Mouse (Mus musculus) embryonic facial prominence, embryonic 11.5 days (tissue): Measurements from ENCODE around the gene Ms4a18. TPM values are rescaled to one million over a fixed set of nuclear protein-coding genes. Genes with fewer than 3 reads are reported as not detected.

Experiments
- ATAC-seq: fragments of 200-750 bp; cut with Nextera tagmentation; replicated peaks from 2 replicates; pipeline ENCODE4 v1.8.0; 2017; ENCODE audit warnings: low read depth; ENCODE audit not compliant: insufficient number of reproducible peaks, low FRiP score, low TSS enrichment
- DNase-seq: peaks from one replicate; pipeline ENCODE4 v3.0.0-alpha.2; 2015; ENCODE audit warnings: low spot score
- H3K27ac ChIP-seq: fragments of 300-500 bp; sonication (generic); replicated peaks from 2 replicates; pipeline ENCODE4 v1.5.1; 2014; ENCODE audit warnings: mild to moderate bottlenecking, low read depth, low read length, control low read depth
- H3K27me3 ChIP-seq: fragments of 300-500 bp; sonication (generic); 2 replicates; pipeline ENCODE4 v1.6.1; 2014; ENCODE audit warnings: mild to moderate bottlenecking, low read length, moderate library complexity, mixed read lengths; ENCODE audit not compliant: control insufficient read depth, insufficient read depth
- H3K36me3 ChIP-seq: fragments of 300-500 bp; sonication (generic); replicated peaks from 2 replicates; pipeline ENCODE4 v1.6.1; 2014; ENCODE audit warnings: low read depth, mild to moderate bottlenecking, low read length, moderate library complexity, mixed read lengths; ENCODE audit not compliant: control insufficient read depth, insufficient read depth
- H3K4me1 ChIP-seq: fragments of 300-500 bp; sonication (generic); 2 replicates; pipeline ENCODE4 v1.6.1; 2014; ENCODE audit warnings: low read length, mixed read lengths; ENCODE audit not compliant: control insufficient read depth, insufficient read depth
- H3K4me2 ChIP-seq: fragments of 300-500 bp; sonication (generic); 2 replicates; pipeline ENCODE4 v1.6.1; 2014; ENCODE audit warnings: low read depth, mild to moderate bottlenecking, control low read depth, low read length, moderate library complexity
- H3K4me3 ChIP-seq: fragments of 300-500 bp; sonication (generic); 2 replicates; pipeline ENCODE4 v1.5.1; 2014; ENCODE audit warnings: low read depth, low read length, control low read depth
- H3K9ac ChIP-seq: fragments of 300-500 bp; sonication (generic); replicated peaks from 2 replicates; pipeline ENCODE4 v1.6.1; 2014; ENCODE audit warnings: mild to moderate bottlenecking, control low read depth, low read length
- H3K9me3 ChIP-seq: fragments of 300-500 bp; sonication (generic); replicated peaks from 2 replicates; pipeline ENCODE4 v1.6.1; 2016; ENCODE audit warnings: mild to moderate bottlenecking, low read length, inconsistent platforms, mixed read lengths; ENCODE audit not compliant: control insufficient read depth
- WGBS: fragments of 180-500 bp; shearing (Covaris S2); extraction: QIAGEN DNeasy Blood & Tissue Kit; methylation state at CpG from one replicate; pipeline ENCODE4 v1.1.7; 2014; 5-methylcytosine and 5-hydroxymethylcytosine counted together
- polyA plus RNA-seq: library from polyadenylated mRNA; unstranded; fragments of >200 nt; fragmentation: Nextera tagmentation; extraction: Ambion mirVana; gene quantifications from 2 replicates; pipeline ENCODE4 v1.2.1, GENCODE M21; 2014

The Ms4a18 gene
- polyA plus RNA-seq, 1 experiment from 2014 or later = not detected

- H3K4me1 ChIP-seq = no peaks in the 10 kb centered on the region
- H3K9me3 ChIP-seq = no peaks in the 10 kb centered on the region
- no peak overlapping the region for H3K27ac ChIP-seq
- ATAC-seq (no peak), DNase-seq (peak; percentile 28)
- H3K4me2 ChIP-seq = no peak overlapping the region
- no peaks in the 10 kb centered on the region for H3K36me3 ChIP-seq
- 27% methylated on average over 14 of the region's 14 CpGs for WGBS
- H3K4me3 ChIP-seq = no peak overlapping the region
- H3K9ac ChIP-seq = no peak overlapping the region
- no peaks in the 10 kb centered on the region for H3K27me3 ChIP-seq
Measured at GRCm38 (mm10) chr19:10983146-10983545, 34.7 kb downstream of the Ms4a18 start.

GRCm38 (mm10) chr19:10980210-10980609 lies 37.6 kb downstream of the Ms4a18 start:
- Histone ChIP-seq H3K4me3 (no peak overlapping the region), H3K9me3 (no peaks in the 10 kb centered on the region), H3K9ac (no peak overlapping the region), H3K4me1 (no peaks in the 10 kb centered on the region), H3K27ac (no peak overlapping the region), H3K36me3 (no peaks in the 10 kb centered on the region), H3K27me3 (no peaks in the 10 kb centered on the region), H3K4me2 (no peak overlapping the region)
- no peak for ATAC-seq
- DNase-seq = no peak
- WGBS = 85% methylated on average over 5 of the region's 5 CpGs

GRCm38 (mm10) chr19:10979184-10980168 lies 38.4 kb downstream of the Ms4a18 start:
- 12% methylated on average over 18 of the region's 18 CpGs for WGBS
- Histone ChIP-seq H3K9ac (no peak overlapping the region), H3K4me3 (no peak overlapping the region), H3K36me3 (no peaks in the 10 kb centered on the region), H3K4me1 (no peaks in the 10 kb centered on the region), H3K4me2 (no peak overlapping the region), H3K9me3 (no peaks in the 10 kb centered on the region), H3K27me3 (no peaks in the 10 kb centered on the region), H3K27ac (no peak overlapping the region)
- ATAC-seq = peak; percentile 54; the same call in 1 of the 2 replicates
- peak; percentile 78 for DNase-seq

- 53% methylated on average over 4 of the region's 4 CpGs for WGBS
- no peak overlapping the region for H3K4me3 ChIP-seq
- no peak overlapping the region for H3K27ac ChIP-seq
- DNase-seq = no peak
- no peaks in the 10 kb centered on the region for H3K27me3 ChIP-seq
- no peak for ATAC-seq
- H3K36me3 ChIP-seq = no peaks in the 10 kb centered on the region
- H3K4me1 ChIP-seq = no peaks in the 10 kb centered on the region
- H3K9me3 ChIP-seq = no peaks in the 10 kb centered on the region
- H3K4me2 ChIP-seq = no peak overlapping the region
- H3K9ac ChIP-seq = no peak overlapping the region
Measured at GRCm38 (mm10) chr19:10976318-10976717, 41.5 kb downstream of the Ms4a18 start.

- Histone ChIP-seq H3K36me3 (no peaks in the 10 kb centered on the region), H3K4me3 (no peak overlapping the region), H3K4me2 (no peak overlapping the region), H3K4me1 (no peaks in the 10 kb centered on the region), H3K9ac (no peak overlapping the region), H3K9me3 (no peaks in the 10 kb centered on the region), H3K27ac (no peak overlapping the region), H3K27me3 (no peaks in the 10 kb centered on the region)
- 74% methylated on average over 2 of the region's 2 CpGs for WGBS
- no peak for ATAC-seq
- no peak for DNase-seq
Measured at GRCm38 (mm10) chr19:10975187-10975586, 42.6 kb downstream of the Ms4a18 start.

- Histone ChIP-seq H3K36me3 (no peaks in the 10 kb centered on the region), H3K27ac (no peak within 1 kb of the TSS), H3K4me2 (no peak within 1 kb of the TSS), H3K9me3 (no peaks in the 10 kb centered on the region), H3K9ac (no peak within 1 kb of the TSS), H3K27me3 (no peaks in the 10 kb centered on the region), H3K4me3 (no peak within 1 kb of the TSS), H3K4me1 (no peaks in the 10 kb centered on the region)
- ATAC-seq = peak; percentile 16; the same call in 1 of the 2 replicates
- DNase-seq = no peak
- 35% methylated on average over 4 of the region's 4 CpGs for whole genome bisulfite sequencing
Measured at GRCm38 (mm10) chr19:10974238-10974865, 43.5 kb downstream of the Ms4a18 start, which contains the start of gene Ms4a10. Gene Ms4a10 (minus strand): TSS chr19:10974670.

GRCm38 (mm10) chr19:10973187-10973586 lies 44.6 kb downstream of the Ms4a18 start:
- no peaks in the 10 kb centered on the region for H3K9me3 ChIP-seq
- no peak overlapping the region for H3K4me2 ChIP-seq

GRCm38 (mm10) chr19:10972660-10973059 lies 45.2 kb downstream of the Ms4a18 start:
- Histone ChIP-seq H3K4me2 (no peak overlapping the region), H3K4me1 (no peaks in the 10 kb centered on the region), H3K27me3 (no peaks in the 10 kb centered on the region), H3K9me3 (no peaks in the 10 kb centered on the region), H3K4me3 (no peak overlapping the region), H3K27ac (no peak overlapping the region), H3K36me3 (no peaks in the 10 kb centered on the region), H3K9ac (no peak overlapping the region)
- WGBS = 32% methylated on average over 3 of the region's 3 CpGs
- no peak for DNase-seq
- ATAC-seq = no peak

More at GRCm38 (mm10) chr19:10973187-10973586, 44.6 kb downstream of the Ms4a18 start:
- WGBS = 68% methylated on average over 2 of the region's 2 CpGs
- H3K27ac ChIP-seq = no peak overlapping the region
- H3K27me3 ChIP-seq = no peaks in the 10 kb centered on the region
- ATAC-seq (no peak), DNase-seq (no peak)
- H3K4me1 ChIP-seq = no peaks in the 10 kb centered on the region
- no peak overlapping the region for H3K4me3 ChIP-seq
- no peak overlapping the region for H3K9ac ChIP-seq
- no peaks in the 10 kb centered on the region for H3K36me3 ChIP-seq
